Mouse (Mus musculus): ENCODE results near the gene Rffl. TPM values are rescaled to one million over a fixed set of nuclear protein-coding genes. Genes with fewer than 3 reads are reported as not detected.

The Rffl gene
- 10 to 100 TPM; 59.8 to 67.6 TPM for total RNA-seq (2023)

GRCm38 (mm10) chr11:82871031-82871446 is at the start of gene Rffl:
Rffl (minus strand) TSS chr11:82871210.

GRCm38 (mm10) chr11:82910250-82910649 is 39.2 kb upstream of the Rffl start, which contains the start of gene Unc45b:
Unc45b (plus strand) TSS chr11:82910550.

GRCm38 (mm10) chr11:82907651-82908607 is 36.9 kb upstream of the Rffl start, which contains the start of gene Nle1:
Nle1 (minus strand) TSS chr11:82908411.

GRCm38 (mm10) chr11:82891936-82892335 is 20.9 kb upstream of the Rffl start, which contains the start of gene Fndc8:
Fndc8 (plus strand) TSS chr11:82892124.

GRCm38 (mm10) chr11:82890342-82890762 is 19.3 kb upstream of the Rffl start, which contains the start of gene Rad51d:
Rad51d (minus strand) TSS chr11:82890614.

GRCm38 (mm10) chr11:82780983-82781903 is 89.8 kb downstream of the Rffl start, which contains the start of gene Lig3:
Lig3 (plus strand) TSS chr11:82781108.

GRCm38 (mm10) chr11:82763742-82764437 is 107.1 kb downstream of the Rffl start, which contains the start of the genes Cct6b and Zfp830:
Cct6b (minus strand) TSS chr11:82764321.
Zfp830 (plus strand) TSS chr11:82764345.

Other genes with a start within 250 kb of the Rffl start
- under 1 TPM; 0.31 to 0.33 TPM for gene Cct6b, start 106.9 kb downstream of the Rffl start, total RNA-seq (2023)
- 10 to 100 TPM; 28.5 to 29.1 TPM for gene Zfp830, start 106.9 kb downstream of the Rffl start, total RNA-seq (2023)
- 10 to 100 TPM; 21.0 to 28.0 TPM for gene Lig3, start 90.1 kb downstream of the Rffl start, total RNA-seq (2023)
- gene Rad51d, start 19.4 kb upstream of the Rffl start, total RNA-seq (2023) = 10 to 100 TPM; 14.0 to 16.1 TPM
- not detected for gene Fndc8, start 20.9 kb upstream of the Rffl start, total RNA-seq (2023)
- gene Nle1, start 37.2 kb upstream of the Rffl start, total RNA-seq (2023) = 10 to 100 TPM in 1 of 2 experiments, 1 to 10 TPM in 1; 8.2 to 10.9 TPM
- under 1 TPM in 1 of 2 experiments, not detected in 1; 0.13 TPM for gene Unc45b, start 39.3 kb upstream of the Rffl start, total RNA-seq (2023)
- 10 to 100 TPM; 27.1 to 27.9 TPM for gene Slfn5, start 80.1 kb upstream of the Rffl start, total RNA-seq (2023)
- gene Slfn9, start 120.6 kb upstream of the Rffl start, total RNA-seq (2023) = 10 to 100 TPM; 10.2 to 12.7 TPM
- 10 to 100 TPM; 11.7 to 12.2 TPM for gene Slfn8, start 149.6 kb upstream of the Rffl start, total RNA-seq (2023)
- gene Slfn2, start 193.9 kb upstream of the Rffl start, total RNA-seq (2023) = 100 to 1,000 TPM; 344 to 353 TPM
- gene Slfn1, start 245.6 kb upstream of the Rffl start, total RNA-seq (2023) = 100 to 1,000 TPM; 117 to 118 TPM